Comparison of ENCODE assay signal across 18 mouse cellular contexts in the genomic region with DNA sequence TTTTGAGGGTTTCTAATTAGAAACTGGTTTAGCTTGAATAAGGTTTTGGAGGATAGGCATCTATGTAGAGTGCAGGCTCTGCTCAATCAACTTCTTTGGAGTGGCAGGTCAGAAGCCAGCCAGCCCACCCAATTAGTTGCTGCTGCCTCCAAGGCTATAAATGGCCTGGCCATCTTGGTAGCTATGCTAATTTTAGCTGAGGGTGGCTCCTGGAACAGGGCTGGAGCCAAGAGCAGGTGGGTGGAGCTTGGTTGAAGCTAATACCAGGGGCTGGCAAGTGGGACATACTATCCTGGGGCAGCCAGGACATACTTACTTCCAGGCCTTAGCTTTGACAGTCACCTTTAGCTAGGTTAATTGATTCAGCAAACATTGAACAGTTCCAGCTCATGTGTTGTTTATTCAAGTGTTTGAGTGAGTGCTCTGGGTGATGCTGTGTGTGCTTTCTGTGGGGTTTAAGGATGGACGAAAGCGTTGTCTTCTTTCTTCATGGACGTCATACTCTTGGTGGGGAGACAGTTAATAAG. TPM values are rescaled to one million over a fixed set of nuclear protein-coding genes. Genes with fewer than 3 reads are reported as not detected.
A peak's percentile ranks its signal among the peaks of the same experiment; 100 is the strongest.
DNase-seq lines count a peak whose midpoint lies in the region; ATAC-seq lines count a peak whose summit lies in the region.
"Had no signal": no experiment of that assay in that cellular context is flagged by ENCODE, and none has a peak within 500 bp of the region (broad histone marks: within the 10 kb centered on the region; RNA-seq: fewer than 3 reads in every experiment).

No protein-coding gene starts in this region.

- peak; percentile 95 for DNase-seq in heart, adult 11 months
- peak; percentile 83 for DNase-seq in gastrocnemius, adult 18-20 months (ENCODE audit: low spot score)
- peak; percentile 69 for DNase-seq in gastrocnemius, postnatal 14 days
- DNase-seq in heart, postnatal 14 days: peak; percentile 28 to 39
- DNase-seq in yolk sac, embryonic 10.5 days (ENCODE audit: low spot score): no peak
- DNase-seq: adrenal gland, adult 8-10 months; forebrain, postnatal 0 days; kidney, adult 18-20 months; kidney, postnatal 25 days; layer of hippocampus, adult 9-11 months; liver, embryonic 13.5 days; lung, postnatal 36 days; right cerebral cortex, postnatal 14 days had no signal

- H3K36me3 ChIP-seq in heart, embryonic 12.5 days: no peaks in the 10 kb centered on the region
- no peaks in the 10 kb centered on the region for H3K36me3 ChIP-seq in neural tube, embryonic 15.5 days
- H3K36me3 ChIP-seq: liver, embryonic 13.5 days; midbrain, embryonic 15.5 days had no signal

- no peak overlapping the region for H3K4me2 ChIP-seq in heart, embryonic 12.5 days
- H3K4me2 ChIP-seq in neural tube, embryonic 15.5 days: no peak overlapping the region
- H3K4me2 ChIP-seq: liver, embryonic 13.5 days; midbrain, embryonic 15.5 days had no signal

- H3K4me3 ChIP-seq in heart, embryonic 12.5 days: no peak overlapping the region
- H3K4me3 ChIP-seq in neural tube, embryonic 15.5 days (replicated peaks): no peak overlapping the region
- H3K4me3 ChIP-seq: erythroblast, embryonic 14.5 days; liver, embryonic 13.5 days; midbrain, embryonic 15.5 days had no signal

- intact Hi-C loops in gastrocnemius, postnatal 14 days (cut with DNase I; ENCODE audit: low total_unique reads): no loop called here
- intact Hi-C loops in heart, postnatal 14 days (cut with DNase I): no loop called here

- H3K9ac ChIP-seq in heart, embryonic 12.5 days: no peak overlapping the region
- H3K9ac ChIP-seq in neural tube, embryonic 15.5 days (replicated peaks): no peak overlapping the region
- H3K9ac ChIP-seq: forebrain, postnatal 0 days; liver, embryonic 13.5 days; midbrain, embryonic 15.5 days had no signal

- 90% methylated on average over 3 of the region's 3 CpGs for WGBS in heart, embryonic 12.5 days
- WGBS in neural tube, embryonic 15.5 days: 87% methylated on average over 3 of the region's 3 CpGs

- H3K9me3 ChIP-seq in heart, embryonic 12.5 days (replicated peaks): no peaks in the 10 kb centered on the region
- H3K9me3 ChIP-seq in neural tube, embryonic 15.5 days (replicated peaks): no peaks in the 10 kb centered on the region
- H3K9me3 ChIP-seq: liver, embryonic 13.5 days; midbrain, embryonic 15.5 days had no signal

- peaks cover 17% of the 10 kb centered on the region for H3K27me3 ChIP-seq in heart, embryonic 12.5 days (replicated peaks)
- no peaks in the 10 kb centered on the region for H3K27me3 ChIP-seq in neural tube, embryonic 15.5 days (replicated peaks)
- H3K27me3 ChIP-seq: liver, embryonic 13.5 days; midbrain, embryonic 15.5 days had no signal

- no peak for ATAC-seq in heart, embryonic 12.5 days (ENCODE audit: insufficient number of reproducible peaks, low FRiP score)
- no peak for ATAC-seq in neural tube, embryonic 15.5 days (ENCODE audit: low FRiP score)
- ATAC-seq: forebrain, postnatal 0 days; hindbrain, embryonic 16.5 days; midbrain, embryonic 15.5 days had no signal

- no peak overlapping the region for H3K27ac ChIP-seq in heart, embryonic 12.5 days (ENCODE audit: poor library complexity, severe bottlenecking)
- H3K27ac ChIP-seq in neural tube, embryonic 15.5 days (replicated peaks): no peak overlapping the region
- H3K27ac ChIP-seq: liver, embryonic 13.5 days; midbrain, embryonic 15.5 days had no signal

- H3K4me1 ChIP-seq in heart, embryonic 12.5 days (replicated peaks): peaks cover 18% of the 10 kb centered on the region
- peaks cover 14% of the 10 kb centered on the region for H3K4me1 ChIP-seq in neural tube, embryonic 15.5 days

RNA-seq across cellular contexts. Expression of a gene that starts 4.9 kb away (rescaled TPM):
- 16.8 and 19.1 TPM in 2 replicates for polyA plus RNA-seq in heart, embryonic 12.5 days (2016; fragmentation: Nextera tagmentation; extraction: Ambion mirVana)
- 100 to 1,000 TPM; 169 to 172 TPM for total RNA-seq in gastrocnemius, adult 18-20 months (2021)
- 100 to 1,000 TPM; 198 to 210 TPM for total RNA-seq in gastrocnemius, postnatal 14 days (2021)
- total RNA-seq in heart, postnatal 14 days (2021): 10 to 100 TPM; 25.8 to 30.2 TPM
- polyA plus RNA-seq in neural tube, embryonic 15.5 days (2015; fragmentation: Nextera tagmentation; extraction: Ambion mirVana): 13.2 and 17.0 TPM in 2 replicates

RNA-seq across cellular contexts. Expression of a gene that starts 16.6 kb away (rescaled TPM):
- 41.9 and 42.7 TPM in 2 replicates for polyA plus RNA-seq in heart, embryonic 12.5 days (2016; fragmentation: Nextera tagmentation; extraction: Ambion mirVana)
- 10 to 100 TPM; 13.8 to 17.4 TPM for total RNA-seq in gastrocnemius, adult 18-20 months (2021)
- 10 to 100 TPM; 21.9 to 22.6 TPM for total RNA-seq in gastrocnemius, postnatal 14 days (2021)
- total RNA-seq in heart, postnatal 14 days (2021): 10 to 100 TPM; 30.8 to 31.9 TPM
- polyA plus RNA-seq in neural tube, embryonic 15.5 days (2015; fragmentation: Nextera tagmentation; extraction: Ambion mirVana): 18.4 and 37.9 TPM in 2 replicates

Comparison
In these comparisons a context has a peak if more than half of its experiments do, and no peak if none do; other contexts are left out.
1. RNA of a gene that starts 4.9 kb away (total RNA-seq): 198 to 210 TPM in gastrocnemius, postnatal 14 days and 169 to 172 TPM in gastrocnemius, adult 18-20 months; 25.8 to 30.2 TPM in heart, postnatal 14 days; every median in the first group is over 4 times any median in the second.